Mouse (Mus musculus): ENCODE results near the gene Usp33. TPM values are rescaled to one million over a fixed set of nuclear protein-coding genes. Genes with fewer than 3 reads are reported as not detected.
A peak's percentile ranks its signal among the peaks of the same experiment; 100 is the strongest.

Usp33 gene
- total and polyA plus RNA-seq, 2 experiments: 9.9 to 46.9 TPM

GRCm38 (mm10) chr3:152348011-152348830 is 1.9 kb downstream of the Usp33 start:
- H3K27me3 ChIP-seq (ENCODE audit: control insufficient read depth, insufficient read depth, low read length): no peaks in the 10 kb centered on the region
- no peak overlapping the region for H3K27ac ChIP-seq (replicated peaks; ENCODE audit: insufficient read depth, low read depth, low read length)
- peaks cover 29% of the 10 kb centered on the region for H3K4me1 ChIP-seq (ENCODE audit: control insufficient read depth, insufficient read depth, low read length)
- H3K4me3 ChIP-seq (ENCODE audit: insufficient read depth, low read depth, low read length): no peak overlapping the region
- no peak for TF ChIP-seq POLR2A (IDR thresholded peaks at IDR 0.05; ENCODE audit: extremely low read depth, insufficient read depth, low read length)
- TF ChIP-seq CTCF (IDR thresholded peaks at IDR 0.05; ENCODE audit: low read depth, low read length): no peak
- H3K79me2 ChIP-seq (ENCODE audit: control insufficient read depth, insufficient read depth, low read length): peaks cover 40% of the 10 kb centered on the region
- H3K36me3 ChIP-seq (ENCODE audit: control insufficient read depth, insufficient read depth, low read length): peaks cover 2% of the 10 kb centered on the region; the same call in 1 of the 2 replicates
- WGBS: 69% methylated on average over 10 of the region's 10 CpGs
- no peak for DNase-seq (ENCODE audit: extremely low read depth, low read depth, low spot score)
- H3K9ac ChIP-seq (ENCODE audit: low read depth, low read length): no peak overlapping the region

- Histone ChIP-seq H3K9ac (ENCODE audit: low read depth, low read length) (no peak overlapping the region), H3K4me3 (ENCODE audit: insufficient read depth, low read depth, low read length) (no peak overlapping the region), H3K79me2 (ENCODE audit: control insufficient read depth, insufficient read depth, low read length) (peaks cover 56% of the 10 kb centered on the region), H3K27ac (replicated peaks; ENCODE audit: insufficient read depth, low read depth, low read length) (0 out of 2 replicates have a peak overlapping the region, but pooled peaks have one; percentile 7), H3K4me1 (ENCODE audit: control insufficient read depth, insufficient read depth, low read length) (peaks cover 31% of the 10 kb centered on the region), H3K36me3 (ENCODE audit: control insufficient read depth, insufficient read depth, low read length) (peaks cover 2% of the 10 kb centered on the region; the same call in 1 of the 2 replicates), H3K27me3 (ENCODE audit: control insufficient read depth, insufficient read depth, low read length) (no peaks in the 10 kb centered on the region)
- 30% methylated on average over 3 of the region's 3 CpGs for WGBS
- TF ChIP-seq POLR2A (IDR thresholded peaks at IDR 0.05; ENCODE audit: extremely low read depth, insufficient read depth, low read length) (no peak), CTCF (IDR thresholded peaks at IDR 0.05; ENCODE audit: low read depth, low read length) (no peak)
- no peak for DNase-seq (ENCODE audit: extremely low read depth, low read depth, low spot score)
Measured at GRCm38 (mm10) chr3:152350431-152350830, 4.2 kb downstream of the Usp33 start.

DNA sequence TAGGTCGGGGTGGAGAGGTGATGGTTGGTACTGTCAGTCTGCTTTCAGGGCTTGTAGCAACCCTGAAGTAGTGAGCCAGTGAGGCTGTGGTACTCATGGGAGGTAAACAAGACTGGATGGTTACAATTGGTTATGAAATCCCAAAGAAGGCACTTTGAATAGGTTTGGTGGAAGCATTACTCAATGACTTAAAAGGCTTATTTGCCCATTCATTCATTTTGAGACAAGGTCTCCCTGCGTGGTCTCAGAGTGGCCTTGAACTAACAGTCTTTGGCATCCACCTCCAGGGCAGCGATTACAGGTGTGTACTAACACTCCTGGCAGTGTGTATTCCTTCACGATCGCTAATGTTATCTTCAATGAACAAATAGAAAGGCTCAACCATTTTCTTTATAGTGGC is 4.7 kb downstream of the Usp33 start:
- Histone ChIP-seq H3K4me1 (ENCODE audit: control insufficient read depth, insufficient read depth, low read length) (peaks cover 33% of the 10 kb centered on the region), H3K27ac (replicated peaks; ENCODE audit: insufficient read depth, low read depth, low read length) (0 out of 2 replicates have a peak overlapping the region, but pooled peaks have one; percentile 7), H3K36me3 (ENCODE audit: control insufficient read depth, insufficient read depth, low read length) (peaks cover 2% of the 10 kb centered on the region; the same call in 1 of the 2 replicates), H3K79me2 (ENCODE audit: control insufficient read depth, insufficient read depth, low read length) (peaks cover 58% of the 10 kb centered on the region), H3K27me3 (ENCODE audit: control insufficient read depth, insufficient read depth, low read length) (no peaks in the 10 kb centered on the region), H3K9ac (ENCODE audit: low read depth, low read length) (no peak overlapping the region), H3K4me3 (ENCODE audit: insufficient read depth, low read depth, low read length) (no peak overlapping the region)
- 26% methylated on average over 5 of the region's 5 CpGs for WGBS
- TF ChIP-seq POLR2A (IDR thresholded peaks at IDR 0.05; ENCODE audit: extremely low read depth, insufficient read depth, low read length): no peak
- TF ChIP-seq CTCF (IDR thresholded peaks at IDR 0.05; ENCODE audit: low read depth, low read length): no peak
- peak; percentile 78 for DNase-seq (ENCODE audit: extremely low read depth, low read depth, low spot score)

DNA sequence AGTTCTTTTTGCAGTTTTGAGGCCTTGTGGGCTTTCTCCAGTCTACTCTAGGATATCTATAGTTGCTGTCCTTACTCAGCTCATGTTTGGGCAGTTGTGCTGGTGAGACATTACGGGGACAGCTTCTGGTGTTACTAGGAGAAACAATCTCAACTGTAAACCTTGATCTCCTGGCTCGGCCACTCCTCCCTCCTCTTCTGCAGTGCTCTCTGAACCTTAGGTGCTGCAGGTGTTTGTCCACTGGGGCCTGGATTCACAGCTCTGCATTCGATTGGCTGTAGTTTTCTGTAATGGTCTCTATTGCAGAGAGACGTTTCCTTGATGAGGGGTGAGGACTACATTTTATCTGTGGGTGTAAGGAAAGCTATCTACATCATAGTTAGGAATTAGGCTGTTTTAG is 6.0 kb downstream of the Usp33 start:
- peaks cover 30% of the 10 kb centered on the region for H3K4me1 ChIP-seq (ENCODE audit: control insufficient read depth, insufficient read depth, low read length)
- H3K4me3 ChIP-seq (ENCODE audit: insufficient read depth, low read depth, low read length): no peak overlapping the region
- peak; percentile 72 for DNase-seq (ENCODE audit: extremely low read depth, low read depth, low spot score)
- H3K27me3 ChIP-seq (ENCODE audit: control insufficient read depth, insufficient read depth, low read length): no peaks in the 10 kb centered on the region
- H3K36me3 ChIP-seq (ENCODE audit: control insufficient read depth, insufficient read depth, low read length): peaks cover 2% of the 10 kb centered on the region
- no peak overlapping the region for H3K27ac ChIP-seq (replicated peaks; ENCODE audit: insufficient read depth, low read depth, low read length)
- H3K79me2 ChIP-seq (ENCODE audit: control insufficient read depth, insufficient read depth, low read length): peaks cover 65% of the 10 kb centered on the region
- TF ChIP-seq POLR2A (IDR thresholded peaks at IDR 0.05; ENCODE audit: extremely low read depth, insufficient read depth, low read length) (no peak), CTCF (IDR thresholded peaks at IDR 0.05; ENCODE audit: low read depth, low read length) (no peak)
- 19% methylated on average over 4 of the region's 4 CpGs for WGBS
- H3K9ac ChIP-seq (ENCODE audit: low read depth, low read length): no peak overlapping the region

- H3K27me3 ChIP-seq (ENCODE audit: control insufficient read depth, insufficient read depth, low read length): no peaks in the 10 kb centered on the region
- H3K36me3 ChIP-seq (ENCODE audit: control insufficient read depth, insufficient read depth, low read length): peaks cover 6% of the 10 kb centered on the region
- no peak for TF ChIP-seq CTCF (IDR thresholded peaks at IDR 0.05; ENCODE audit: low read depth, low read length)
- no peak for TF ChIP-seq POLR2A (IDR thresholded peaks at IDR 0.05; ENCODE audit: extremely low read depth, insufficient read depth, low read length)
- no peak overlapping the region for H3K27ac ChIP-seq (replicated peaks; ENCODE audit: insufficient read depth, low read depth, low read length)
- 88% methylated on average over 10 of the region's 10 CpGs for WGBS
- no peak overlapping the region for H3K4me3 ChIP-seq (ENCODE audit: insufficient read depth, low read depth, low read length)
- peaks cover 62% of the 10 kb centered on the region for H3K79me2 ChIP-seq (ENCODE audit: control insufficient read depth, insufficient read depth, low read length)
- DNase-seq (ENCODE audit: extremely low read depth, low read depth, low spot score): no peak
- peaks cover 24% of the 10 kb centered on the region for H3K4me1 ChIP-seq (ENCODE audit: control insufficient read depth, insufficient read depth, low read length)
- H3K9ac ChIP-seq (ENCODE audit: low read depth, low read length): no peak overlapping the region
Measured at GRCm38 (mm10) chr3:152353434-152354177, 7.3 kb downstream of the Usp33 start.
